Mouse (Mus musculus) hindbrain, embryonic 14.5 days (tissue): ENCODE results near the gene Ift122. TPM values are rescaled to one million over a fixed set of nuclear protein-coding genes. Genes with fewer than 3 reads are reported as not detected.

Experiments
- ATAC-seq: fragments of 200-750 bp; cut with Nextera tagmentation; 2 replicates; pipeline ENCODE4 v1.8.0; 2017; ENCODE audit warnings: moderate number of reproducible peaks, mild to moderate bottlenecking, moderate TSS enrichment, moderate library complexity; ENCODE audit not compliant: low FRiP score
- DNase-seq: peaks from one replicate; pipeline ENCODE4 v3.0.0-alpha.2; 2015; ENCODE audit warnings: low spot score
- H3K27ac ChIP-seq: fragments of 300-500 bp; sonication (generic); 2 replicates; pipeline ENCODE4 v1.5.1; 2014; ENCODE audit warnings: mild to moderate bottlenecking, moderate library complexity
- H3K27me3 ChIP-seq: fragments of 300-500 bp; sonication (generic); 2 replicates; pipeline ENCODE4 v1.6.1; 2014; ENCODE audit warnings: mild to moderate bottlenecking, low read length, mixed read lengths; ENCODE audit not compliant: control insufficient read depth, insufficient read depth
- H3K36me3 ChIP-seq: fragments of 300-500 bp; sonication (generic); replicated peaks from 2 replicates; pipeline ENCODE4 v1.6.1; 2014; ENCODE audit not compliant: control insufficient read depth, insufficient read depth
- H3K4me1 ChIP-seq: fragments of 300-500 bp; sonication (generic); replicated peaks from 2 replicates; pipeline ENCODE4 v1.6.1; 2014; ENCODE audit warnings: antibody characterized with exemption, low read length, mixed read lengths; ENCODE audit not compliant: control insufficient read depth, insufficient read depth
- H3K4me2 ChIP-seq: fragments of 300-500 bp; sonication (generic); replicated peaks from 2 replicates; pipeline ENCODE4 v1.6.1; 2014; ENCODE audit warnings: mild to moderate bottlenecking, moderate library complexity
- H3K4me3 ChIP-seq: fragments of 300-500 bp; sonication (generic); replicated peaks from 2 replicates; pipeline ENCODE4 v1.5.1; 2014; ENCODE audit warnings: mild to moderate bottlenecking, low read length
- H3K9ac ChIP-seq: fragments of 300-500 bp; sonication (generic); 2 replicates; pipeline ENCODE4 v1.6.1; 2014
- H3K9me3 ChIP-seq: fragments of 300-500 bp; sonication (generic); 2 replicates; pipeline ENCODE4 v1.6.1; 2016; ENCODE audit warnings: low read length; ENCODE audit not compliant: control insufficient read depth
- WGBS: fragments of 180-500 bp; shearing (Covaris S2); extraction: QIAGEN DNeasy Blood & Tissue Kit; methylation state at CpG from one replicate; pipeline ENCODE4 v1.1.7; 2014; 5-methylcytosine and 5-hydroxymethylcytosine counted together
- polyA plus RNA-seq: library from polyadenylated mRNA; unstranded; fragments of >200 nt; fragmentation: Nextera tagmentation; extraction: Ambion mirVana; gene quantifications from 2 replicates; pipeline ENCODE4 v1.2.1, GENCODE M21; 2014

Gene Ift122
- polyA plus RNA-seq, 1 experiment from 2014 or later = 26.2 TPM

- H3K4me2 ChIP-seq = no peak overlapping the region
- H3K36me3 ChIP-seq = no peaks in the 10 kb centered on the region
- no peaks in the 10 kb centered on the region for H3K27me3 ChIP-seq
- DNase-seq = no peak
- H3K27ac ChIP-seq = no peak overlapping the region
- peaks cover 13% of the 10 kb centered on the region; the same call in 1 of the 2 replicates for H3K4me1 ChIP-seq
- 29% methylated on average over 16 of the region's 16 CpGs for WGBS
- H3K4me3 ChIP-seq = no peak overlapping the region
- no peak for ATAC-seq
- H3K9me3 ChIP-seq = no peaks in the 10 kb centered on the region
- no peak overlapping the region for H3K9ac ChIP-seq
Observed at GRCm38 (mm10) chr6:115956922-115957601, 103.8 kb downstream of the Ift122 start.

- no peaks in the 10 kb centered on the region for H3K36me3 ChIP-seq
- H3K27ac ChIP-seq = no peak overlapping the region
- no peak overlapping the region for H3K9ac ChIP-seq
- WGBS = 32% methylated on average over 5 of the region's 6 CpGs
- no peak for DNase-seq
- no peaks in the 10 kb centered on the region for H3K27me3 ChIP-seq
- no peak overlapping the region for H3K4me3 ChIP-seq
- H3K9me3 ChIP-seq = no peaks in the 10 kb centered on the region
- no peak overlapping the region for H3K4me2 ChIP-seq
- ATAC-seq = no peak
- H3K4me1 ChIP-seq = peaks cover 13% of the 10 kb centered on the region; the same call in 1 of the 2 replicates
Observed at GRCm38 (mm10) chr6:115957681-115958080, 104.4 kb downstream of the Ift122 start.

GRCm38 (mm10) chr6:115958445-115958844 is 105.2 kb downstream of the Ift122 start:
- Histone ChIP-seq H3K4me2 (no peak overlapping the region), H3K27me3 (no peaks in the 10 kb centered on the region), H3K4me3 (no peak overlapping the region), H3K9ac (no peak overlapping the region), H3K4me1 (peaks cover 13% of the 10 kb centered on the region; the same call in 1 of the 2 replicates), H3K9me3 (no peaks in the 10 kb centered on the region), H3K27ac (no peak overlapping the region), H3K36me3 (no peaks in the 10 kb centered on the region)
- no peak for DNase-seq
- no peak for ATAC-seq
- 93% methylated on average over 9 of the region's 9 CpGs for WGBS

GRCm38 (mm10) chr6:115959151-115959691 is 106.0 kb downstream of the Ift122 start:
- Histone ChIP-seq H3K4me1 (peaks cover 13% of the 10 kb centered on the region; the same call in 1 of the 2 replicates), H3K27me3 (no peaks in the 10 kb centered on the region), H3K36me3 (no peaks in the 10 kb centered on the region), H3K27ac (no peak overlapping the region), H3K9ac (no peak overlapping the region), H3K9me3 (no peaks in the 10 kb centered on the region), H3K4me2 (no peak overlapping the region), H3K4me3 (no peak overlapping the region)
- no peak for DNase-seq
- 78% methylated on average over 7 of the region's 7 CpGs for WGBS
- no peak for ATAC-seq

- H3K9ac ChIP-seq = no peak overlapping the region
- ATAC-seq (no peak), DNase-seq (no peak)
- H3K27me3 ChIP-seq = no peaks in the 10 kb centered on the region
- H3K4me2 ChIP-seq = no peak overlapping the region
- H3K36me3 ChIP-seq = no peaks in the 10 kb centered on the region
- no peak overlapping the region for H3K4me3 ChIP-seq
- H3K4me1 ChIP-seq = peaks cover 13% of the 10 kb centered on the region; the same call in 1 of the 2 replicates
- no peak overlapping the region for H3K27ac ChIP-seq
- H3K9me3 ChIP-seq = no peaks in the 10 kb centered on the region
- 93% methylated on average over 19 of the region's 19 CpGs for WGBS
Observed at GRCm38 (mm10) chr6:115960322-115960721, 107.1 kb downstream of the Ift122 start.

- no peak for DNase-seq
- Histone ChIP-seq H3K4me1 (peaks cover 9% of the 10 kb centered on the region; the same call in 1 of the 2 replicates), H3K9ac (no peak overlapping the region), H3K27me3 (no peaks in the 10 kb centered on the region), H3K4me3 (no peak overlapping the region), H3K4me2 (no peak overlapping the region), H3K36me3 (no peaks in the 10 kb centered on the region), H3K9me3 (no peaks in the 10 kb centered on the region), H3K27ac (no peak overlapping the region)
- WGBS = 85% methylated on average over 3 of the region's 3 CpGs
- no peak for ATAC-seq
Observed at GRCm38 (mm10) chr6:115961743-115962142, 108.5 kb downstream of the Ift122 start.

GRCm38 (mm10) chr6:115962439-115963085 is 109.3 kb downstream of the Ift122 start:
- H3K4me1 ChIP-seq = 0 out of 2 replicates have a peak, but pooled peaks cover under 1% of the 10 kb centered on the region
- no peak for ATAC-seq
- DNase-seq = no peak
- H3K27me3 ChIP-seq = no peaks in the 10 kb centered on the region
- no peaks in the 10 kb centered on the region for H3K9me3 ChIP-seq
- H3K4me2 ChIP-seq = no peak overlapping the region
- no peak overlapping the region for H3K27ac ChIP-seq
- WGBS = 38% methylated on average over 23 of the region's 23 CpGs
- no peak overlapping the region for H3K9ac ChIP-seq
- H3K4me3 ChIP-seq = no peak overlapping the region
- no peaks in the 10 kb centered on the region for H3K36me3 ChIP-seq

GRCm38 (mm10) chr6:115963656-115964055 is 110.4 kb downstream of the Ift122 start:
- H3K27ac ChIP-seq = no peak overlapping the region
- WGBS = 79% methylated on average over 9 of the region's 9 CpGs
- H3K36me3 ChIP-seq = no peaks in the 10 kb centered on the region
- no peak overlapping the region for H3K4me3 ChIP-seq
- DNase-seq = no peak
- no peak for ATAC-seq
- no peaks in the 10 kb centered on the region for H3K4me1 ChIP-seq
- H3K9me3 ChIP-seq = no peaks in the 10 kb centered on the region
- H3K4me2 ChIP-seq = no peak overlapping the region
- H3K27me3 ChIP-seq = no peaks in the 10 kb centered on the region
- H3K9ac ChIP-seq = no peak overlapping the region

- H3K4me2 ChIP-seq = no peak overlapping the region
- ATAC-seq = no peak
- no peaks in the 10 kb centered on the region for H3K9me3 ChIP-seq
- WGBS = 93% methylated on average over 19 of the region's 19 CpGs
- H3K4me3 ChIP-seq = no peak overlapping the region
- DNase-seq = no peak
- H3K4me1 ChIP-seq = peaks cover 3% of the 10 kb centered on the region
- no peak overlapping the region for H3K9ac ChIP-seq
- H3K27me3 ChIP-seq = no peaks in the 10 kb centered on the region
- no peaks in the 10 kb centered on the region for H3K36me3 ChIP-seq
- no peak overlapping the region for H3K27ac ChIP-seq
Observed at GRCm38 (mm10) chr6:115966227-115966966, 113.1 kb downstream of the Ift122 start.
